Mouse (Mus musculus) MEL (cell line): ENCODE measurements around the gene Tab1. TPM values are rescaled to one million over a fixed set of nuclear protein-coding genes. Genes with fewer than 3 reads are reported as not detected.
A peak's percentile ranks its signal among the peaks of the same experiment; 100 is the strongest.

Source experiments
- DNase-seq: peaks from one replicate; pipeline ENCODE4 v3.0.0; 2011; ENCODE audit warnings: low read depth, low spot score
- H3K27ac ChIP-seq: 2 replicates; pipeline ENCODE4 v1.5.1; 2012; ENCODE audit warnings: low read depth, mild to moderate bottlenecking, control low read depth, low read length, moderate library complexity; ENCODE audit not compliant: control insufficient read depth
- H3K27me3 ChIP-seq, 2 experiments: fragments of 150-350 bp in 1 of 2; sonication (generic) in 1 of 2; 2 replicates each; pipeline ENCODE4 v1.6.1; 2012; ENCODE audit warnings: low read length in 2 of 2, mild to moderate bottlenecking in 2 of 2, improper control_type of control experiment in 1 of 2, moderate library complexity in 1 of 2; ENCODE audit not compliant: insufficient read depth in 2 of 2, control insufficient read depth in 1 of 2
- H3K36me3 ChIP-seq, 2 experiments: 2 replicates each; pipeline ENCODE4 v1.6.1; 2012 to 2014; ENCODE audit warnings: low read length in 2 of 2, improper control_type of control experiment in 1 of 2, inconsistent platforms in 1 of 2, mild to moderate bottlenecking in 1 of 2; ENCODE audit not compliant: insufficient read depth in 2 of 2, control insufficient read depth in 1 of 2
- H3K4me1 ChIP-seq, 2 experiments: fragments of 150-350 bp in 1 of 2; sonication (generic) in 1 of 2; 2 replicates each; pipeline ENCODE4 v1.6.1; 2012; ENCODE audit warnings: low read length in 2 of 2, improper control_type of control experiment in 1 of 2, mild to moderate bottlenecking in 1 of 2; ENCODE audit not compliant: insufficient read depth in 2 of 2, control insufficient read depth in 1 of 2
- H3K4me3 ChIP-seq, 2 experiments: fragments of 150-350 bp in 1 of 2; sonication (generic) in 1 of 2; 2 replicates each; pipeline ENCODE4 v1.5.1; 2012; ENCODE audit warnings: low read depth in 2 of 2, low read length in 2 of 2, mild to moderate bottlenecking in 2 of 2, moderate library complexity in 2 of 2, control low read depth in 1 of 2, improper control_type of control experiment in 1 of 2; ENCODE audit not compliant: control insufficient read depth in 1 of 2, insufficient read depth in 1 of 2
- H3K79me2 ChIP-seq: 2 replicates; pipeline ENCODE4 v1.6.1; 2012; ENCODE audit warnings: mild to moderate bottlenecking, low read length, moderate library complexity; ENCODE audit not compliant: control insufficient read depth, poor library complexity, insufficient read depth
- H3K9ac ChIP-seq: 2 replicates; pipeline ENCODE4 v1.6.1; 2012; ENCODE audit warnings: low read depth, mild to moderate bottlenecking, control low read depth, low read length, moderate library complexity; ENCODE audit not compliant: control insufficient read depth, poor library complexity, severe bottlenecking
- H3K9me3 ChIP-seq: fragments of 150-350 bp; sonication (generic); replicated peaks from 2 replicates; pipeline ENCODE4 v1.6.1; 2012; ENCODE audit warnings: mild to moderate bottlenecking, low read length, improper control_type of control experiment, moderate library complexity; ENCODE audit not compliant: insufficient read depth
- BHLHE40 ChIP-seq: IDR thresholded peaks from 2 replicates; pipeline ENCODE4 v1.6.1; 2012; ENCODE audit warnings: low read depth, mild to moderate bottlenecking, inconsistent platforms, low read length, improper control_type of control experiment, borderline replicate concordance
- CHD2 ChIP-seq: IDR thresholded peaks from 2 replicates; pipeline ENCODE4 v1.6.1; 2011; ENCODE audit warnings: low read length, improper control_type of control experiment
- E2F4 ChIP-seq: IDR thresholded peaks from 2 replicates; pipeline ENCODE4 v1.6.1; 2011; ENCODE audit warnings: low read depth, low read length, improper control_type of control experiment, borderline replicate concordance
- EP300 ChIP-seq, 2 experiments: IDR thresholded peaks; 2 replicates each; pipeline ENCODE4 v1.6.1; 2011; ENCODE audit warnings: improper control_type of control experiment in 2 of 2, low read length in 2 of 2, low read depth in 1 of 2, mild to moderate bottlenecking in 1 of 2
- ETS1 ChIP-seq: IDR thresholded peaks from 2 replicates; pipeline ENCODE4 v1.6.1; 2012; ENCODE audit warnings: low read depth, mild to moderate bottlenecking, inconsistent platforms, low read length, improper control_type of control experiment, moderate library complexity
- GABPA ChIP-seq: IDR thresholded peaks from 2 replicates; pipeline ENCODE4 v1.6.1; 2012; ENCODE audit warnings: low read depth, mild to moderate bottlenecking, inconsistent platforms, low read length, improper control_type of control experiment, moderate library complexity
- GATA1 ChIP-seq: IDR thresholded peaks from 2 replicates; pipeline ENCODE4 v1.6.1; 2011; ENCODE audit warnings: low read depth, low read length, improper control_type of control experiment
- HCFC1 ChIP-seq: IDR thresholded peaks from 2 replicates; pipeline ENCODE4 v1.6.1; 2012; ENCODE audit warnings: low read depth, mild to moderate bottlenecking, inconsistent platforms, low read length, improper control_type of control experiment, moderate library complexity
- MAX ChIP-seq: IDR thresholded peaks from 2 replicates; pipeline ENCODE4 v1.6.1; 2011; ENCODE audit warnings: low read length, improper control_type of control experiment
- MAZ ChIP-seq: IDR thresholded peaks from 2 replicates; pipeline ENCODE4 v1.6.1; 2012; ENCODE audit warnings: low read depth, mild to moderate bottlenecking, inconsistent platforms, low read length, improper control_type of control experiment
- MEF2A ChIP-seq: IDR thresholded peaks from 2 replicates; pipeline ENCODE4 v1.6.1; 2014; ENCODE audit warnings: low read depth, mild to moderate bottlenecking, inconsistent platforms, low read length, improper control_type of control experiment; ENCODE audit not compliant: poor library complexity, insufficient replicate concordance, severe bottlenecking; ENCODE audit errors: extremely low read depth
- MYB ChIP-seq: IDR thresholded peaks from 2 replicates; pipeline ENCODE4 v1.6.1; 2011; ENCODE audit warnings: mild to moderate bottlenecking, low read depth, low read length, improper control_type of control experiment
- MYC ChIP-seq: IDR thresholded peaks from 2 replicates; pipeline ENCODE4 v1.6.1; 2011; ENCODE audit warnings: low read depth, mild to moderate bottlenecking, low read length, improper control_type of control experiment, moderate library complexity
- NELFE ChIP-seq: IDR thresholded peaks from 2 replicates; pipeline ENCODE4 v1.6.1; 2011; ENCODE audit warnings: low read depth, low read length, improper control_type of control experiment
- NRF1 ChIP-seq: IDR thresholded peaks from 2 replicates; pipeline ENCODE4 v1.6.1; 2014; ENCODE audit warnings: low read depth, mild to moderate bottlenecking, inconsistent platforms, low read length, improper control_type of control experiment, moderate library complexity; ENCODE audit not compliant: poor library complexity, insufficient read depth, severe bottlenecking
- POLR2A ChIP-seq, 2 experiments: IDR thresholded peaks; 2 replicates each; pipeline ENCODE4 v1.6.1; 2011 to 2012; ENCODE audit warnings: low read length in 2 of 2, mild to moderate bottlenecking in 2 of 2, control low read depth in 1 of 2, improper control_type of control experiment in 1 of 2, low read depth in 1 of 2, moderate library complexity in 1 of 2; ENCODE audit not compliant: control insufficient read depth in 1 of 2, insufficient read depth in 1 of 2, poor library complexity in 1 of 2
- POLR2AphosphoS2 ChIP-seq: IDR thresholded peaks from 2 replicates; pipeline ENCODE4 v1.6.1; 2011; ENCODE audit warnings: low read length, improper control_type of control experiment
- POLR2AphosphoS5 ChIP-seq: IDR thresholded peaks from 2 replicates; pipeline ENCODE4 v1.6.1; 2012; ENCODE audit warnings: low read depth, borderline replicate concordance, mild to moderate bottlenecking, inconsistent platforms, low read length, moderate library complexity, mixed read lengths
- SMC3 ChIP-seq: IDR thresholded peaks from 2 replicates; pipeline ENCODE4 v1.6.1; 2011; ENCODE audit warnings: low read depth, low read length, improper control_type of control experiment
- TBP ChIP-seq: IDR thresholded peaks from 2 replicates; pipeline ENCODE4 v1.8.0; 2011; ENCODE audit warnings: low read depth, low read length, improper control_type of control experiment
- UBTF ChIP-seq: IDR thresholded peaks from 2 replicates; pipeline ENCODE4 v1.6.1; 2012; ENCODE audit warnings: low read depth, mild to moderate bottlenecking, inconsistent platforms, low read length, improper control_type of control experiment, moderate library complexity, borderline replicate concordance; ENCODE audit not compliant: insufficient read depth
- USF1 ChIP-seq: IDR thresholded peaks from 2 replicates; pipeline ENCODE4 v1.6.1; 2014; ENCODE audit warnings: low read depth, mild to moderate bottlenecking, inconsistent platforms, low read length, improper control_type of control experiment, moderate library complexity
- USF2 ChIP-seq, 2 experiments: IDR thresholded peaks; 2 replicates each; pipeline ENCODE4 v1.6.1; 2011 to 2012; ENCODE audit warnings: improper control_type of control experiment in 2 of 2, low read length in 2 of 2, borderline replicate concordance in 1 of 2, inconsistent platforms in 1 of 2, low read depth in 1 of 2, mild to moderate bottlenecking in 1 of 2; ENCODE audit not compliant: insufficient read depth in 1 of 2
- ZKSCAN1 ChIP-seq: IDR thresholded peaks from 2 replicates; pipeline ENCODE4 v1.6.1; 2012; ENCODE audit warnings: low read depth, mild to moderate bottlenecking, inconsistent platforms, low read length, improper control_type of control experiment, moderate library complexity
- ZMIZ1 ChIP-seq: IDR thresholded peaks from 2 replicates; pipeline ENCODE4 v1.6.1; 2012; ENCODE audit warnings: low read depth, mild to moderate bottlenecking, inconsistent platforms, low read length, improper control_type of control experiment, moderate library complexity
- ZNF384 ChIP-seq: IDR thresholded peaks from 2 replicates; pipeline ENCODE4 v1.6.1; 2012; ENCODE audit warnings: low read depth, mild to moderate bottlenecking, inconsistent platforms, low read length, improper control_type of control experiment
- polyA plus RNA-seq, 2 experiments: library from polyadenylated mRNA; stranded (reverse) in 1 of 2; unstranded in 1 of 2; fragments of >175 nt in 1 of 2; fragments of >200 nt in 1 of 2; gene quantifications; 2 replicates each; pipeline versions ENCODE4 v1.2.1 to v1.2.4; 2012; ENCODE audit warnings: low replicate concordance in 2 of 2, low read depth in 1 of 2; ENCODE audit not compliant: insufficient read length in 2 of 2, insufficient read depth in 1 of 2, missing spikeins in 1 of 2
- total RNA-seq: library from RNA; depleted of rRNA; stranded (reverse); fragments of 300-350 nt; gene quantifications from 2 replicates; pipeline ENCODE4 v1.2.3, GENCODE M21; 2012

The Tab1 gene
- total and polyA plus RNA-seq, 3 experiments, result 23.3 to 31.1 TPM; not detected in 1

DNA sequence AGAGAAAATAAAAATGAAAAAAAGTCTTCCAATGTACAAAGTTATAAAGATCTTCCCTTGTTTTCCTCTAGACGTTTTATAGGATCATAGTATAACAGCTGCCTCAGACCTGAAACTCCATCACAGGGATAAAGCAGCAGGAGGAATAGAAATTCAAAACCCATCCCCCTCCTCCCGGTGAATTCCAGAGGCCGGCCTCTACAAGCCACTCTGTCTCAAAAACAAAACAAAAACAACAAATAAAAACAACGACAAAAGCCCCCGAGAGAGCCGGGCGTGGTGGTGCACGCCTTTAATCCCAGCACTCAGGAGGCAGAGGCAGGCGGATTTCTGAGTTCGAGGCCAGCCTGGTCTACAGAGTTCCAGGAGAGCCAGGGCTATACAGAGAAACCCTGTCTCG is 42.8 kb upstream of the Tab1 start:
- Histone ChIP-seq H3K4me1 (peaks cover 12 to 28% of the 10 kb centered on the region in 2 experiments), H3K79me2 (peaks cover 28% of the 10 kb centered on the region), H3K9me3 (no peaks in the 10 kb centered on the region), H3K27ac (no peak overlapping the region; the same call in 1 of the 2 replicates), H3K9ac (peak overlapping the region; percentile 99), H3K4me3 (peak overlapping the region in 1 of 2 experiments; percentile 91; a peak in 3 of 4 replicates), H3K27me3 (no peaks in the 10 kb centered on the region), H3K36me3 (peaks cover 0 to 20% of the 10 kb centered on the region in 2 experiments; a peak in 2 of 4 replicates)
- DNase-seq, result no peak
- TF ChIP-seq USF2 (IDR thresholded peaks at IDR 0.05; ENCODE audit: borderline replicate concordance in 1 of 2, insufficient read depth in 1 of 2, low read depth in 1 of 2, low read length in 2 of 2) (no peak), HCFC1 (no peak), NRF1 (no peak), POLR2AphosphoS5 (no peak), POLR2AphosphoS2 (no peak), GABPA (no peak), MEF2A (no peak), UBTF (no peak), POLR2A (IDR thresholded peaks at IDR 0.05; ENCODE audit: control insufficient read depth in 1 of 2, insufficient read depth in 1 of 2, low read depth in 1 of 2, low read length in 2 of 2, poor library complexity in 1 of 2) (no peak), NELFE (no peak; the same call in 1 of the 2 replicates), ETS1 (no peak), EP300 (IDR thresholded peaks at IDR 0.05; ENCODE audit: low read depth in 1 of 2, low read length in 2 of 2) (no peak), BHLHE40 (no peak), ZMIZ1 (no peak), ZKSCAN1 (no peak), TBP (no peak), USF1 (no peak), MYB (no peak)

DNA sequence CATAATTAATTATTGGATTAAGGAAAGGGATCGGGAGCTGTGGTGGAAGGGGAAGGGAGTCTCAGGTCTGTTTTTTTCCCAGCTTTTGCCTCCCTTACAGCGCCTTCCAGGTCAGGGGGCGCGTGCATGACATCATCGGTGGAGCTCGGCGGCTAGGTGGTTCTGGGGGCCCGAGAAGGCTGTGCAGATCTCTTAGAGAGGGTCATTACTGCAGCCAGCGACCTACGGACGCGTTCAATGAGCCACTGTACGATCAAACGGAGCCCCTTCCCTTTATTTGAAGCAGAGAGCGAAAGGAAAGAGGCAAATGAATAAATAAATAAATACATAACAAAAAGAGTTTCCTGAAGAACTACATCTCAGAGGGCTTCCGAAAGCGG is 42.2 kb upstream of the Tab1 start:
- H3K27me3 ChIP-seq, result no peaks in the 10 kb centered on the region
- peaks cover 31% of the 10 kb centered on the region for H3K79me2 ChIP-seq
- H3K27ac ChIP-seq, result peak overlapping the region; percentile 81
- TF ChIP-seq MYC (no peak), ETS1 (no peak), E2F4 (no peak), POLR2A (IDR thresholded peaks at IDR 0.05; ENCODE audit: control insufficient read depth in 1 of 2, insufficient read depth in 1 of 2, low read depth in 1 of 2, low read length in 2 of 2, poor library complexity in 1 of 2) (no peak), MAZ (no peak), NELFE (no peak), GABPA (no peak), CHD2 (no peak), ZKSCAN1 (no peak), BHLHE40 (no peak), ZNF384 (no peak), SMC3 (no peak), POLR2AphosphoS2 (no peak), GATA1 (no peak), EP300 (IDR thresholded peaks at IDR 0.05; ENCODE audit: low read depth in 1 of 2, low read length in 2 of 2) (no peak), MAX (no peak)
- H3K4me1 ChIP-seq, result peaks cover 12 to 31% of the 10 kb centered on the region in 2 experiments
- H3K9me3 ChIP-seq, result no peaks in the 10 kb centered on the region
- H3K4me3 ChIP-seq, result peak overlapping the region; percentile 78 to 91
- peaks cover 0 to 23% of the 10 kb centered on the region in 2 experiments; a peak in 2 of 4 replicates for H3K36me3 ChIP-seq
- H3K9ac ChIP-seq, result peak overlapping the region; percentile 99
- peak; percentile 71 for DNase-seq
